Mouse (Mus musculus): ENCODE results near the gene Olfr649. TPM values are rescaled to one million over a fixed set of nuclear protein-coding genes. Genes with fewer than 3 reads are reported as not detected.

Gene Olfr649
- polyA plus RNA-seq, 1 experiment, result not detected

DNA sequence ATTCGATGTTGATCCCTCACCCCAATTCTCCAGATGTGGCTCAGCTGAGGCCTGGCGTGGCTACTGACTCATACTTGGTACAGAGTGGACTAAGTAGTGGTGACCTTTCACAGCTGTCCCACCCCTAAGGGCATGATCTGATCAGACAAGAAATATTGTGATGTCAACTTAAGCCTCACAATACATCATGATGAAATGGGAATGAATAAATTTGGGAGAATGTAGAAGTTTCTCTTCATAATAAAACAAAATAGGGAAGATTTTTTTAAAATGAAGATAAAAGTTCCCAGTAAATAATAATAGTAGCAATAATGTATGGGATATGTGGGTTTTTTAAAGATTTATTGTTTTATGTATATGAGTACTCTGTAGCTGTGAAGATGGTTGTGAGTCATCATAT, 45.3 kb downstream of the Olfr649 start, which contains the start of gene Ubqlnl:
Ubqlnl (minus strand) TSS at position 101 of the 400 bp plus-strand sequence.
- Histone ChIP-seq H3K4me1 (ENCODE audit: control insufficient read depth, insufficient read depth, low read length) (no peaks in the 10 kb centered on the region), H3K4me3 (ENCODE audit: insufficient read depth, low read depth, low read length) (no peak within 1 kb of the TSS), H3K27ac (ENCODE audit: insufficient read depth, low read depth, low read length) (no peak within 1 kb of the TSS)
- 89% methylated on average over 2 of the region's 2 CpGs for WGBS
- TF ChIP-seq CTCF (IDR thresholded peaks at IDR 0.05; ENCODE audit: insufficient read depth, low read depth, low read length) (no peak), POLR2A (IDR thresholded peaks at IDR 0.05; ENCODE audit: insufficient read depth, low read depth, low read length) (no peak)

DNA sequence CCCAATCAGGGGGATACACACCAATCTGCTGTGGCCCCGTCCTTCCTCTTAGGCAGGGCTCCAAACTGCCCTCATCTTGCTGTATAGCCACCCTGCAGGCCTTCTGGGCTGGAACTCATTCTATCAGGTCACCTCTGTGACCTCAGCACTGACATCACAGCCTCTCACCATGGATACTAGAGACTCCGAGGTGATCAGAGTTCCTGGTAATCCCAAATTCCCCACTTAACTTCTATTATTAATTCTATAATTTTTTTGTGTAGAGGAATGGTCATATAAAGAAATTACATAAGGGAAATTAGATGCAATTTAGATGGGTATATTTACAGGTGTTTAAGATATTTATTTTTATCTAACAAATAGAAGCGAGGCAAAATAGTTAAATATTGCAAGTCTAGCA, 52.6 kb downstream of the Olfr649 start, which contains the start of gene Ubqln3:
Ubqln3 (minus strand) TSS at position 101 of the 400 bp plus-strand sequence.
- H3K27ac ChIP-seq (ENCODE audit: insufficient read depth, low read depth, low read length), result no peak within 1 kb of the TSS
- no peak within 1 kb of the TSS for H3K4me3 ChIP-seq (ENCODE audit: insufficient read depth, low read depth, low read length)
- WGBS, result 79% methylated on average over 3 of the region's 3 CpGs
- TF ChIP-seq POLR2A (IDR thresholded peaks at IDR 0.05; ENCODE audit: insufficient read depth, low read depth, low read length), result no peak
- TF ChIP-seq CTCF (IDR thresholded peaks at IDR 0.05; ENCODE audit: insufficient read depth, low read depth, low read length), result no peak
- no peaks in the 10 kb centered on the region for H3K4me1 ChIP-seq (ENCODE audit: control insufficient read depth, insufficient read depth, low read length)

Other genes starting within 250 kb of the Olfr649 start
- not detected in 2 replicates for gene Olfr635, start 224.8 kb downstream of the Olfr649 start, polyA plus RNA-seq (2012; ENCODE audit: insufficient read depth, insufficient read length, low replicate concordance, missing spikeins)
- not detected in 2 replicates for gene Olfr638, start 197.2 kb downstream of the Olfr649 start, polyA plus RNA-seq (2012; ENCODE audit: insufficient read depth, insufficient read length, low replicate concordance, missing spikeins)
- not detected in 2 replicates for gene Olfr639, start 178.7 kb downstream of the Olfr649 start, polyA plus RNA-seq (2012; ENCODE audit: insufficient read depth, insufficient read length, low replicate concordance, missing spikeins)
- gene Olfr640, start 170.4 kb downstream of the Olfr649 start, polyA plus RNA-seq (2012; ENCODE audit: insufficient read depth, insufficient read length, low replicate concordance, missing spikeins), result not detected in 2 replicates
- gene Olfr641, start 160.5 kb downstream of the Olfr649 start, polyA plus RNA-seq (2012; ENCODE audit: insufficient read depth, insufficient read length, low replicate concordance, missing spikeins), result not detected in 2 replicates
- gene Olfr642, start 143.3 kb downstream of the Olfr649 start, polyA plus RNA-seq (2012; ENCODE audit: insufficient read depth, insufficient read length, low replicate concordance, missing spikeins), result not detected in 2 replicates
- gene 4930516K23Rik, start 134.5 kb downstream of the Olfr649 start, polyA plus RNA-seq (2012; ENCODE audit: insufficient read depth, insufficient read length, low replicate concordance, missing spikeins), result not detected in 2 replicates
- not detected in 2 replicates for gene Olfr644, start 124.1 kb downstream of the Olfr649 start, polyA plus RNA-seq (2012; ENCODE audit: insufficient read depth, insufficient read length, low replicate concordance, missing spikeins)
- not detected in 2 replicates for gene Olfr645, start 110.5 kb downstream of the Olfr649 start, polyA plus RNA-seq (2012; ENCODE audit: insufficient read depth, insufficient read length, low replicate concordance, missing spikeins)
- gene Olfr646, start 91.1 kb downstream of the Olfr649 start, polyA plus RNA-seq (2012; ENCODE audit: insufficient read depth, insufficient read length, low replicate concordance, missing spikeins), result not detected in 2 replicates
- gene Ubqln5, start 66.2 kb downstream of the Olfr649 start, polyA plus RNA-seq (2012; ENCODE audit: insufficient read depth, insufficient read length, low replicate concordance, missing spikeins), result not detected in 2 replicates
- not detected in 2 replicates for gene Olfr643, start 58.6 kb downstream of the Olfr649 start, polyA plus RNA-seq (2012; ENCODE audit: insufficient read depth, insufficient read length, low replicate concordance, missing spikeins)
- not detected in 2 replicates for gene Ubqln3, start 52.7 kb downstream of the Olfr649 start, polyA plus RNA-seq (2012; ENCODE audit: insufficient read depth, insufficient read length, low replicate concordance, missing spikeins)
- gene Ubqlnl, start 45.4 kb downstream of the Olfr649 start, polyA plus RNA-seq (2012; ENCODE audit: insufficient read depth, insufficient read length, low replicate concordance, missing spikeins), result not detected in 2 replicates
- not detected in 2 replicates for gene Olfm5, start 31.2 kb downstream of the Olfr649 start, polyA plus RNA-seq (2012; ENCODE audit: insufficient read depth, insufficient read length, low replicate concordance, missing spikeins)
- gene Olfr648, start 12.6 kb downstream of the Olfr649 start, polyA plus RNA-seq (2012; ENCODE audit: insufficient read depth, insufficient read length, low replicate concordance, missing spikeins), result not detected in 2 replicates
- gene Trim6, start 22.8 kb upstream of the Olfr649 start, polyA plus RNA-seq (2012; ENCODE audit: insufficient read depth, insufficient read length, low replicate concordance, missing spikeins), result not detected in 2 replicates
- gene Trim34a, start 48.5 kb upstream of the Olfr649 start, polyA plus RNA-seq (2012; ENCODE audit: insufficient read depth, insufficient read length, low replicate concordance, missing spikeins), result not detected in 2 replicates
- gene Trim5, start 92.1 kb upstream of the Olfr649 start, polyA plus RNA-seq (2012; ENCODE audit: insufficient read depth, insufficient read length, low replicate concordance, missing spikeins), result not detected in 2 replicates
- not detected in 2 replicates for gene Trim12a, start 119.5 kb upstream of the Olfr649 start, polyA plus RNA-seq (2012; ENCODE audit: insufficient read depth, insufficient read length, low replicate concordance, missing spikeins)
- gene Trim34b, start 133.5 kb upstream of the Olfr649 start, polyA plus RNA-seq (2012; ENCODE audit: insufficient read depth, insufficient read length, low replicate concordance, missing spikeins), result not detected in 2 replicates
- gene Trim12c, start 157.4 kb upstream of the Olfr649 start, polyA plus RNA-seq (2012; ENCODE audit: insufficient read depth, insufficient read length, low replicate concordance, missing spikeins), result not detected in 2 replicates
- gene Trim30b, start 173.9 kb upstream of the Olfr649 start, polyA plus RNA-seq (2012; ENCODE audit: insufficient read depth, insufficient read length, low replicate concordance, missing spikeins), result not detected in 2 replicates
- not detected in 2 replicates for gene Trim30c, start 204.9 kb upstream of the Olfr649 start, polyA plus RNA-seq (2012; ENCODE audit: insufficient read depth, insufficient read length, low replicate concordance, missing spikeins)